Comparison of ENCODE assay signal across 9 mouse cellular contexts in the genomic region with DNA sequence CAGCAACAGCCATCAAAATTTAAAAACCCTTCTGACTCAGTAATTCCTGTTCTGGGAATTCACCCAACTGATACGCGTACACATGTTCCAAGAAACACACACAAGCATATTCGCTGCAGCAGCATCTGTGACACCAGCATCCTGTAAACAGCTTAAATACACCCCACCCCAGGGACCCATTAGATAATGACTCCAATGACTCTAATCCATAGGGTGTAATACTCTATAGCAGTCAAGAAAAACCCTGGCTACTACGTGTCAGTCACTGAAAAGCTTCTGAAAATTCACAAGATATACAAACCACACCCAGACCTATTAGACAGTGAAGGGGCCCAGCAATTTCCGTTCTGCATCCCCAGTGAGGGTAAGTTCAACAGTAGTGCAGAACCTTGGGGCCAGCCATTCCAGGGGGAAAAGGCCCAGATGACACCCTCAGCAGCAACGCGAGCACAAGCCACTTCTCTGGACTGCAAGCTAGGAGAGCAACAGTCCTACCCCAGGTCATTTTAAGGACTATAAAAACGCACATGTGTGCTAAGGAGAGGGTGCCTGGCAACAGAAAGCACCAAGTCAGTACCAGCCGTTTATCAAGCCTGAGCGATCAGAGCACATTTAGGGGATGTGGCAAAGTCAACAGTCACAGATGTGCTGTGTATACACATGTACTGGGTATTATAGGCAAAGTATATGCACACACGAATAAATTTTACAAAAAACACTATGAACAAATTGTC. TPM values are rescaled to one million over a fixed set of nuclear protein-coding genes. Genes with fewer than 3 reads are reported as not detected.
DNase-seq lines count a peak whose midpoint lies in the region; ATAC-seq and TF ChIP-seq lines count a peak whose summit lies in the region.
"Had no signal": no experiment of that assay in that cellular context is flagged by ENCODE, and none has a peak within 500 bp of the region (broad histone marks: within the 10 kb centered on the region; RNA-seq: fewer than 3 reads in every experiment).

No protein-coding gene starts in this region.

- H3K9ac ChIP-seq in liver, embryonic 16.5 days (ENCODE audit: low read depth, low read length), result no peak overlapping the region
- H3K9ac ChIP-seq: limb, embryonic 13.5 days had no signal

- H3K4me3 ChIP-seq in liver, embryonic 16.5 days (ENCODE audit: low read depth, low read length), result no peak overlapping the region
- H3K4me3 ChIP-seq: limb, embryonic 13.5 days had no signal

- H3K4me1 ChIP-seq in liver, embryonic 16.5 days (ENCODE audit: control insufficient read depth, low read depth, low read length), result peaks cover 10% of the 10 kb centered on the region

- peak; percentile 33 to 37 for DNase-seq in heart, adult 9 months (ENCODE audit: low spot score in 2 of 2)
- no peak for DNase-seq in heart, postnatal 36 days
- DNase-seq in 3T3-L1 (ENCODE audit: low read depth, low spot score), result peak; percentile 32
- peak; percentile 40 for DNase-seq in brain, embryonic 14.5 days (ENCODE audit: low read depth)
- no peak for DNase-seq in cerebellum, postnatal 36 days
- no peak for DNase-seq in testis, postnatal 10 days (ENCODE audit: low spot score)
- no peak for DNase-seq in left cerebral cortex, postnatal 36 days (ENCODE audit: low spot score in 2 of 2)

- no peak for TF ChIP-seq CTCF in brain, embryonic 14.5 days (IDR thresholded peaks at IDR 0.05; ENCODE audit: borderline replicate concordance, extremely low read depth, insufficient read depth, insufficient read length)

- H3K4me2 ChIP-seq in liver, embryonic 16.5 days (ENCODE audit: low read depth, low read length), result peak overlapping the region; percentile 7
- H3K4me2 ChIP-seq: limb, embryonic 13.5 days had no signal

- intact Hi-C loops in heart, postnatal 36 days (cut with DNase I), result no loop called here
- intact Hi-C loops in left cerebral cortex, postnatal 36 days (cut with DNase I), result no loop called here

- peak; percentile 70 for ATAC-seq in liver, embryonic 16.5 days (ENCODE audit: low read depth)

- no peaks in the 10 kb centered on the region for H3K9me3 ChIP-seq in liver, embryonic 16.5 days (replicated peaks; ENCODE audit: control insufficient read depth, low read length)
- H3K9me3 ChIP-seq: limb, embryonic 13.5 days had no signal

- no peaks in the 10 kb centered on the region for H3K27me3 ChIP-seq in liver, embryonic 16.5 days (ENCODE audit: control insufficient read depth, insufficient read depth, low read depth, low read length)
- H3K27me3 ChIP-seq: limb, embryonic 13.5 days had no signal

- H3K27ac ChIP-seq in liver, embryonic 16.5 days (ENCODE audit: low read length), result no peak overlapping the region
- H3K27ac ChIP-seq: limb, embryonic 13.5 days had no signal

- H3K36me3 ChIP-seq in liver, embryonic 16.5 days (ENCODE audit: control insufficient read depth, insufficient read depth), result no peaks in the 10 kb centered on the region

- 24% methylated on average over 11 of the region's 11 CpGs for WGBS in liver, embryonic 16.5 days (ENCODE audit: insufficient replicate concordance)

- TF ChIP-seq POLR2A in brain, embryonic 14.5 days (IDR thresholded peaks at IDR 0.05; ENCODE audit: borderline replicate concordance, extremely low read depth, insufficient read depth, insufficient read length, poor library complexity, severe bottlenecking), result no peak

RNA-seq across cellular contexts. Expression of a gene that starts 15.5 kb away (rescaled TPM):
- not detected for total RNA-seq in heart, postnatal 36 days (2021)
- polyA plus RNA-seq in brain, embryonic 14.5 days (2012; rRNA removed), result 0.06 and 0.14 TPM in 2 replicates
- 0.07 and 0.09 TPM in 2 replicates for polyA plus RNA-seq in liver, embryonic 16.5 days (2015; fragmentation: Nextera tagmentation; extraction: Ambion mirVana)
- under 1 TPM in 1 of 2 experiments, not detected in 1; 0.25 TPM for total RNA-seq in left cerebral cortex, postnatal 36 days (2021)

RNA-seq across cellular contexts. Expression of a gene that starts 15.8 kb away (rescaled TPM):
- total RNA-seq in heart, postnatal 36 days (2021), result 10 to 100 TPM; 61.2 to 64.6 TPM
- 69.9 and 80.9 TPM in 2 replicates for polyA plus RNA-seq in brain, embryonic 14.5 days (2012; rRNA removed)
- 11.1 and 11.5 TPM in 2 replicates for polyA plus RNA-seq in liver, embryonic 16.5 days (2015; fragmentation: Nextera tagmentation; extraction: Ambion mirVana)
- total RNA-seq in left cerebral cortex, postnatal 36 days (2021), result 100 to 1,000 TPM; 120 to 133 TPM

RNA-seq across cellular contexts. Expression of a gene that starts 45.6 kb away (rescaled TPM):
- under 1 TPM in 1 of 2 experiments, not detected in 1; 0.08 TPM for total RNA-seq in heart, postnatal 36 days (2021)
- polyA plus RNA-seq in brain, embryonic 14.5 days (2012; rRNA removed), result 0.21 and 0.23 TPM in 2 replicates
- 0.05 and 0.26 TPM in 2 replicates for polyA plus RNA-seq in liver, embryonic 16.5 days (2015; fragmentation: Nextera tagmentation; extraction: Ambion mirVana)
- total RNA-seq in left cerebral cortex, postnatal 36 days (2021), result 1 to 10 TPM in 1 of 2 experiments, under 1 TPM in 1; 0.72 to 1.2 TPM

Comparison
In these comparisons a context has a peak if more than half of its experiments do, and no peak if none do; other contexts are left out.
1. DNase-seq: peak in heart, adult 9 months (2 of 2), 3T3-L1 (single experiment) and brain, embryonic 14.5 days (single experiment); none in heart, postnatal 36 days (0 of 2), cerebellum, postnatal 36 days (0 of 2), testis, postnatal 10 days (single experiment) and left cerebral cortex, postnatal 36 days (0 of 2).